Mouse (Mus musculus) cerebellum, postnatal 10 days (tissue): Measurements from ENCODE around the gene Pdc.
"Not testable (repeated sequence)": the region's sequence is repeated elsewhere in the genome, so short reads cannot be mapped to it uniquely, and the experiment has no call there.

Source experiments
- DNase-seq, 2 experiments: peaks; one replicate each; pipeline ENCODE4 v3.0.0; 2021; ENCODE audit warnings: mixed read lengths in 2 of 2

Pdc gene

DNA sequence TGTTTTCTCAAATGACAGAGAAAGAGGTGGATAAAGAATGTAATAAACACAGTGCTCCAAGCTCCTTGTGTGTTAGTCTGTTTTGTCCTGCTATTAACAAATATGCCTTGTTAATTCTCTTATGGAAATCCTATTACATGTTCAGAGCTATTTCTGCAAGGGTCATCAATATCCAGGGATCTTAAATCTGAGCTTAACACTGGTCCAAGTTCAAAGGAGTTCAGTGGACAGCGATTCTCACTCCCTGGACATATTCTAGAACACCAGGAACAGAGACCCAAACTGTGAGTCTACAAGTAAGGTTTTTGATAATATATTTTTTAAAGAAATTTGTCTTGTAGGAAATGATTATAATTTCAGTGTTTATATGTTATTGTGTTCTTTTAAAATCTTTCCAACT, at the start of gene Pdc:
Gene Pdc, plus strand, starts transcription at position 213 of the 400 bp plus-strand sequence.
- DNase-seq: no peak

DNA sequence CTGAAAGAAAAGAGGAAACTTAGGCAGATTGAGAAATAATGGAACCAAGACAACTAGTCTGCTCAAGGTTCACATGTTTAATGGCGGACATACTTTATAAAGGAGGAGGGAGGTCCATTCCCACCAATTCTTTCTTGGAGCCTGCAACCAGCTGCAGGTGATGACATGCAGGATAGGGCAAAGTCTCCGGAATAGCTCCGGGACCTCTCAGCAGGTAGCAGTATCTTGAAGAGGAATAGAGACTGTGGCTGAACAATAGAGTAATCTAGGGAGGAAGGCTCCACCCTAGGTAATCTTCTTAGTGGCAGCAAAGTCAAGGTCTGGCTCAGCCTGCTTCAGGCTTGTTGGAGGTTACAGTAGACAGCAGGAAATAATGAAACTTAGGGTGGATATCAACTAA, 25.2 kb upstream of the Pdc start:
- not testable (repeated sequence) for DNase-seq

DNA sequence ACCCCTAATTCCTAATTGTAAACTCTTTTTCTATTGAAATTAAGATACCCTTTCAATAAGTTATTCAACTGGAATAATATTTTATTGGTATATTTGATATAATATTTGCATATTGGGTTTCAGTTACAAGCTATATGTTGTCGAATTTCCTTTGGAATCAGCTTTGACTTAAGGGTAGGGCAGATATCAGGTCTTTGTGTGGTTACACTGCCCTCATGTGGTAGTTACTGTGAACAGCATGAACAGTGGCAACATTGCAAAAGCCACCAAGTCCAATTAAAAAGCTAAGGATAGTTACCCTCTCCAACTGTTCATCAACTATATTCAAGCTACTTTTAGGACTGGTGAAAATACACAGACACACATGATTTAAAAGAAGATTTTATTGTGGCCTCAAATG, 11.6 kb upstream of the Pdc start:
- peak; percentile 24 to 28 for DNase-seq

DNA sequence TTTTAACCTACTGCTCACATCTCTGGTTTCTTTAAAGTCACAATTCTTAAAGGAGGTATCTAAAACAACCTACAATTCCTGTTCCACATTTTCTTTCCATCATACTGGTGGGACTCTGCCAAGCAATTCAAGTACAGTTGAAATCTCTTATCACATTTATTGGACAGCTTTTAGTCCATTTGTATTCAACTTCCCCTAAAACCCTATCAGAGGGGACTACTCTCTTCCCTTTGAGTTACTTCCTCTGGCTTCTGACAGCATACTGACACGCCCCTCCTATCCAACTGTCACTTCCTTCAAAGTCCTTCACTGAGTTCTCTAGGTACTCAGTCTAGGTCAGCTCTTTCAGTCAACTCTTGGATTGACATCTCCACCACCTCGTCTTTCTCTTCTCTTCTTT, 15.9 kb downstream of the Pdc start:
- DNase-seq: no peak

DNA sequence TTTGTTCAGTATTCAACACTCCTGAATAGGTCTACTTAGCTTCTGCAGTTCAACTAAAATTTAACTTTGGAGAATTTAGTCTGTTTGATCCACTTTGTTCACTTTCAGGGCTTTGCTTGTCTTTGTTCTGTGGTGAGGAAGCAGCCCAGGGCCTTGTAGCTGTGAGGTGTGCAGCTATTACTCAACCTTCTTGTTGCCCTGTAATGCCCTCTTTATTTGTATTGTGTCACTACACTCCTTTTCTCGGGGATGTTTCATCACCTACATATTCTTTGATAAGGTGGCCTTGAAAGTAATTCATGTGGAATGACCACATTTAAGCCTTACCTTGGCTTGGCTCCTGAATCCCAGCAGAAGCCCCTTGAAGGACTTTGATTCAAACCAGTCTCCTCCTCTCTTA, 41.6 kb downstream of the Pdc start:
- no peak for DNase-seq

DNA sequence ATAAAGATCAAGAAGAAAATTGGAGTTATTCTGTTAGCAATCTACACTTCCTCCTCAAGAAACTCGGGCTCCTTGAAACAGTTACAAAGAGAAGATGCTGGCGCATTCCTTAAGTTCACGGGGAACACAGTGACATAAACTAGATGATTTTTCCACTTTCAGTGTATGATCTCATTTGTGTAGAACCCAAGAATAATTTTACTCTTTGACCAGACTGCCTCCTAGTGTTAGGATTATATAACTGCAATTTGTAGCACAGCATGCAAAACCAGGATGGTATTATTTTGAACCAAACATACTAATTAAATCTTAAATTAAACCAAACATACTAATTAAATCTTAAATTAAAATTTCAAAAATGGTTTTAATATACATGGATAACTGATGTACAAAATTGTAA, 53.7 kb downstream of the Pdc start:
- DNase-seq: no peak

DNA sequence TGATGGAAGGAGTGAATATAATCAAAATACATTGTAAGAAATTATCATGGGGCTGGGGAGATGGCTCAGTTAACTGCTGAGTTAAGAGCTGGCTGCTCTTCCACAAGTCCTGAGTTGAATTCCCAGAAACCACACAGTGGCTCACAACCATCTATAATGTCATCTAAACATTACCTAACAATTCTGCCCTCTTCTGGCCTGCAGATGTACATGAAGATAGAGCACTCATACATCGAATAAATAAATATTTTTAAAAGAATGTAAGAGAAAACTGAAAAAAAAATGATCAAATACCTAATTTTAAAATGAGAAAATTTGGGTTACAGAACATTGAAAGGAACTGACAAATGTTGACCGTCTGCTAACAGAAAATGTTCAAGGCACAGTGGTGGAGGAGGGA, 55.0 kb downstream of the Pdc start:
- DNase-seq: no peak
